Mouse (Mus musculus) hindbrain, embryonic 15.5 days (tissue): ENCODE data around the gene Dlgap1. TPM values are rescaled to one million over a fixed set of nuclear protein-coding genes. Genes with fewer than 3 reads are reported as not detected.

Experiments used
- ATAC-seq: fragments of 200-750 bp; cut with Nextera tagmentation; 2 replicates; pipeline ENCODE4 v1.8.0; 2017; ENCODE audit warnings: low read depth, moderate number of reproducible peaks, moderate TSS enrichment; ENCODE audit not compliant: low FRiP score
- H3K27ac ChIP-seq: fragments of 300-500 bp; sonication (generic); replicated peaks from 2 replicates; pipeline ENCODE4 v1.5.1; 2015; ENCODE audit warnings: mild to moderate bottlenecking, inconsistent platforms
- H3K27me3 ChIP-seq: fragments of 300-500 bp; sonication (generic); 2 replicates; pipeline ENCODE4 v1.6.1; 2015; ENCODE audit warnings: control low read depth, inconsistent platforms
- H3K36me3 ChIP-seq: fragments of 300-500 bp; sonication (generic); 2 replicates; pipeline ENCODE4 v1.6.1; 2015; ENCODE audit warnings: control low read depth, inconsistent platforms
- H3K4me1 ChIP-seq: fragments of 300-500 bp; sonication (generic); replicated peaks from 2 replicates; pipeline ENCODE4 v1.6.1; 2015; ENCODE audit warnings: control low read depth, inconsistent platforms
- H3K4me2 ChIP-seq: fragments of 300-500 bp; sonication (generic); 2 replicates; pipeline ENCODE4 v1.6.1; 2015; ENCODE audit warnings: moderate library complexity, mild to moderate bottlenecking, inconsistent platforms
- H3K4me3 ChIP-seq: fragments of 300-500 bp; sonication (generic); 2 replicates; pipeline ENCODE4 v1.5.1; 2015; ENCODE audit warnings: mild to moderate bottlenecking, inconsistent platforms
- H3K9ac ChIP-seq: fragments of 300-500 bp; sonication (generic); 2 replicates; pipeline ENCODE4 v1.6.1; 2015; ENCODE audit warnings: inconsistent platforms
- H3K9me3 ChIP-seq: fragments of 300-500 bp; sonication (generic); 2 replicates; pipeline ENCODE4 v1.6.1; 2016; ENCODE audit warnings: control low read depth, inconsistent platforms
- WGBS: fragments of 180-500 bp; shearing (Covaris S2); methylation state at CpG from one replicate; pipeline ENCODE4 v1.1.7; 2015; 5-methylcytosine and 5-hydroxymethylcytosine counted together
- polyA plus RNA-seq: library from polyadenylated mRNA; unstranded; fragments of >200 nt; fragmentation: Nextera tagmentation; extraction: Ambion mirVana; gene quantifications from 2 replicates; pipeline ENCODE4 v1.2.1, GENCODE M21; 2015

Dlgap1 gene
- polyA plus RNA-seq, 1 experiment from 2014 or later = 39.5 TPM

DNA sequence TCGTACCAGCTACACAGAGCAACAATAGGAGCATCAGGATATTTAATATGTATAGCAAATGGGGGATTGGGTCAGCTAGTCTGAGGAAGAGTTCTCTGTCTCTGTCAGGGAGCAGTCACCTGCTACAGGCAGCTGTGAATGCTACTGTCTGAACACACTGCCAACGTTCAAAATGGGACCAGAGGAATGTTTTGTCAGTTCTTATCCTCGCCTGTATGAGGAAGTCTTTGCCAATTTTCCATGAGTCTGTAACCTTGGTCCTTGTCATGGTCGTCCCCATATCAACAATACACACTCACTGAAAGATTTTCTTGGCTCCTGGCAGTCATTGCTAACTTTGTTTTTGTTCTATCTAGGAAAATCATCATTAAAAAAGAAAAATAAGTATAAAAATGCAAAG lies 51.5 kb downstream of the Dlgap1 start:
- Histone ChIP-seq H3K4me3 (no peak overlapping the region), H3K9me3 (no peaks in the 10 kb centered on the region), H3K4me2 (no peak overlapping the region), H3K27me3 (no peaks in the 10 kb centered on the region), H3K9ac (no peak overlapping the region), H3K4me1 (no peaks in the 10 kb centered on the region), H3K36me3 (no peaks in the 10 kb centered on the region), H3K27ac (no peak overlapping the region)
- ATAC-seq = no peak
- whole genome bisulfite sequencing = 75% methylated on average over 4 of the region's 4 CpGs

DNA sequence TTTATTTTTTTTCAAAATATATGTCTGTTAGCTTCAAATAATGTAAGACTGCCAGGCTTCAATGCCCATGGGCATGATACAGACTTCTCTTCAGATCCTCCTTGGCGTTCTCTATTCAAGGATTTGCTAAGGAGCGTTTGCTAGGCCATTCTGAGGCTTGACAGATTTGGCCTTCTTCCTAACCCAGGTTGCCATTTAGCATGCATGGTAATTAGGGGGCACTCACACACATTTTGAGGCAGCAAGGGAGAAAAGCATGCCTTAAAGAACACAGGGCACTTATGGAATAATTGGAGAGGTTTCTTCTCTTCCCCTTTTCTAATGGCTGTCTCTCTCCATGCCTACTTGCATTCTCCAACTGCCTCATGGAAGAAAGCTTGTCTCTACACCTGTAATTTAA lies 53.7 kb downstream of the Dlgap1 start:
- no peaks in the 10 kb centered on the region for H3K27me3 ChIP-seq
- H3K27ac ChIP-seq = no peak overlapping the region
- ATAC-seq = no peak
- no peaks in the 10 kb centered on the region for H3K36me3 ChIP-seq
- no peak overlapping the region for H3K9ac ChIP-seq
- H3K4me3 ChIP-seq = no peak overlapping the region
- no peaks in the 10 kb centered on the region for H3K4me1 ChIP-seq
- H3K4me2 ChIP-seq = no peak overlapping the region
- WGBS = 47% methylated on average over 2 of the region's 2 CpGs
- H3K9me3 ChIP-seq = no peaks in the 10 kb centered on the region

- WGBS = 66% methylated on average over 2 of the region's 2 CpGs
- no peak overlapping the region; the same call in 1 of the 2 replicates for H3K27ac ChIP-seq
- ATAC-seq = no peak; the same call in 1 of the 2 replicates
Observed at GRCm38 (mm10) chr17:70034862-70035261, 66.0 kb downstream of the Dlgap1 start.

DNA sequence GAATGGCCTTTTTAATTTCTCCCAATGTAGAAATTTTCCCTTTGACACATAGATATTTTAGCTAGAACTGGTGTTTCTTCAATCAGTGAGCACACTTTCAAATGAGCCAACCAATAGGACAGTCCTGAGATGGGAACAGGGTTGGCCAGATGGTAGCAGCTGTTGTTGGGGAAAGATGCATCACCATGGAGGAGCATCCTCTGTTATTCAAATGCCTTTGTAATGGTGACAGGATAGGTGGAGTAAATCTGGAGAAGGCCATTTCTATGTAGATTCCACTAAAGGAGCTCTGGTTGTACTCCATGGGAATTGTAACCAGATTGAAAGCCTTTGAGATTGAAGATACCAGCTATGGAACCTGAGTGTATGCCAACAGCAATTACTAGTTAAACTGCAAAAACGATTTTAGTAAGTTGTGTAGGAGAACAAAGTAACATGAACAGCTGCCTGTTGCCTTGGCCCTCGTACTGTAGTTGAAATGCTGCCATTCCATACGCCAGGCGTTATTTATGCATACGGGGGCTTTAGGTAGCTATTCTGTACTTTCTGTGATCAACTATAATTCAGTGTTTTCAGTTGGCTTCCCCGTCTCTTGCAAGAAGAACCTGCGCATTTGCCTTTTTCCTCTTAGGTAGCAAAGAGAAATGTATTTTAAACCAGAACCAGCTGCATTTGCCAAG lies 72.0 kb downstream of the Dlgap1 start:
- WGBS = 77% methylated on average over 7 of the region's 7 CpGs
- H3K27me3 ChIP-seq = no peaks in the 10 kb centered on the region

More at GRCm38 (mm10) chr17:70034862-70035261, 66.0 kb downstream of the Dlgap1 start:
- peaks cover 6% of the 10 kb centered on the region; the same call in 1 of the 2 replicates for H3K4me1 ChIP-seq
- H3K27me3 ChIP-seq = no peaks in the 10 kb centered on the region
- H3K4me2 ChIP-seq = no peak overlapping the region
- no peak overlapping the region for H3K4me3 ChIP-seq
- H3K36me3 ChIP-seq = no peaks in the 10 kb centered on the region
- H3K9me3 ChIP-seq = no peaks in the 10 kb centered on the region
- H3K9ac ChIP-seq = no peak overlapping the region

GRCm38 (mm10) chr17:70068281-70068680 lies 99.4 kb downstream of the Dlgap1 start:
- Histone ChIP-seq H3K4me2 (no peak overlapping the region), H3K36me3 (no peaks in the 10 kb centered on the region), H3K27me3 (no peaks in the 10 kb centered on the region), H3K9ac (no peak overlapping the region), H3K4me3 (no peak overlapping the region), H3K4me1 (0 out of 2 replicates have a peak, but pooled peaks cover 3% of the 10 kb centered on the region), H3K27ac (no peak overlapping the region), H3K9me3 (no peaks in the 10 kb centered on the region)
- 92% methylated on average over 6 of the region's 6 CpGs for WGBS
- no peak for ATAC-seq

More for the DNA sequence above, 72.0 kb downstream of the Dlgap1 start:
- no peak overlapping the region for H3K27ac ChIP-seq
- no peak overlapping the region for H3K9ac ChIP-seq
- no peaks in the 10 kb centered on the region for H3K9me3 ChIP-seq
- H3K4me1 ChIP-seq = no peaks in the 10 kb centered on the region
- H3K36me3 ChIP-seq = no peaks in the 10 kb centered on the region
- no peak overlapping the region for H3K4me3 ChIP-seq
- no peak overlapping the region for H3K4me2 ChIP-seq
- ATAC-seq = no peak

DNA sequence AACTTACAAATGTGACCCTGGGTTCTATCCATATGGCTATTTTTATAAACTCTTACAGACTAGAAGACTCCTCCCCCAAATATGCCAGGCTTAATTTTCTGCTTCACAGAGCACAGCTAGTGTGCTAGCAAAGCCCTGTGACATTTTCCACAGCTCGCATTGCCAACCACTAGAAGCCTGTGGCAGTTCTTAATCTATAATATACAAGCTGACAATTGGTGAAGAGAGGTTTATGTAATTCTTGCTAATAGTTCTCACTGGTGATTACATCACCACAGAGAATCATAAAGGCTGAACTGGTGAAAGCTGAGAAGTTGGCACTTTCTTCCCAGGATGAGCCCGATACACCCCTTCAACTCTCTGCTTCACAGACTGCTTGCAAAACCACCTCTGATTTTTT lies 103.2 kb downstream of the Dlgap1 start:
- Histone ChIP-seq H3K27ac (peak overlapping the region; percentile 34; the same call in 1 of the 2 replicates), H3K36me3 (no peaks in the 10 kb centered on the region), H3K4me2 (no peak overlapping the region), H3K4me1 (0 out of 2 replicates have a peak, but pooled peaks cover 3% of the 10 kb centered on the region), H3K9me3 (no peaks in the 10 kb centered on the region), H3K9ac (no peak overlapping the region), H3K27me3 (no peaks in the 10 kb centered on the region), H3K4me3 (no peak overlapping the region)
- peak; percentile 73; the same call in 1 of the 2 replicates for ATAC-seq
- 39% methylated on average over 2 of the region's 2 CpGs for WGBS

GRCm38 (mm10) chr17:70088220-70088619 lies 119.3 kb downstream of the Dlgap1 start:
- no peak for ATAC-seq
- Histone ChIP-seq H3K36me3 (no peaks in the 10 kb centered on the region), H3K4me2 (no peak overlapping the region), H3K9ac (no peak overlapping the region), H3K27ac (no peak overlapping the region), H3K9me3 (no peaks in the 10 kb centered on the region), H3K27me3 (no peaks in the 10 kb centered on the region), H3K4me1 (no peaks in the 10 kb centered on the region), H3K4me3 (no peak overlapping the region)
- 93% methylated on average over 4 of the region's 4 CpGs for WGBS

- H3K27ac ChIP-seq = no peak overlapping the region
- no peaks in the 10 kb centered on the region for H3K9me3 ChIP-seq
- H3K4me2 ChIP-seq = no peak overlapping the region
- ATAC-seq = no peak
- WGBS = 93% methylated on average over 2 of the region's 2 CpGs
- no peak overlapping the region for H3K4me3 ChIP-seq
- no peaks in the 10 kb centered on the region for H3K27me3 ChIP-seq
- H3K36me3 ChIP-seq = no peaks in the 10 kb centered on the region
- H3K4me1 ChIP-seq = no peaks in the 10 kb centered on the region
- no peak overlapping the region for H3K9ac ChIP-seq
Observed at GRCm38 (mm10) chr17:70090737-70091136, 121.9 kb downstream of the Dlgap1 start.

GRCm38 (mm10) chr17:70129151-70129550 lies 160.3 kb downstream of the Dlgap1 start:
- Histone ChIP-seq H3K4me3 (no peak overlapping the region), H3K36me3 (no peaks in the 10 kb centered on the region), H3K9ac (no peak overlapping the region), H3K27me3 (no peaks in the 10 kb centered on the region), H3K27ac (no peak overlapping the region), H3K4me1 (no peaks in the 10 kb centered on the region), H3K4me2 (no peak overlapping the region), H3K9me3 (no peaks in the 10 kb centered on the region)
- WGBS = 80% methylated on average over 2 of the region's 2 CpGs
- ATAC-seq = no peak

DNA sequence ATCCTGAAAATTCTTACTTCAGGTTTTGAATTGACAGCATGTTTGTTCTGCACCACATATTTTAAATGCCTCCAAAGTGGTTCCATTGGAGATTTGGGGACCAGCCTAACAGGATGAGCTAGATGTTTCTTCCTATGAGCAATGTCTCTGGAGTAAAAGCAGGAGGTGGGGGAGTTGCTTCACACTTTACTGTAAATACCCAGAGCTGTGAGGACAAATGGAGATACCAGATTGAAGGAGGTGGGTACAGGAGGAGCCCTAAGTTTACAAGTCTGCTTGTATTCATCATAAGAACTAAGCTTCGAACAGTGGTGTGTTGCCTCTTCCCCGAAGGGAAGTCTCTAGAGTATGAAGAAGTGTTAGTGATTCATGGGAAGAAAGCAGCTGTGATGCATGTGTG lies 201.0 kb downstream of the Dlgap1 start:
- H3K4me3 ChIP-seq = no peak overlapping the region
- ATAC-seq = no peak
- no peaks in the 10 kb centered on the region for H3K27me3 ChIP-seq

DNA sequence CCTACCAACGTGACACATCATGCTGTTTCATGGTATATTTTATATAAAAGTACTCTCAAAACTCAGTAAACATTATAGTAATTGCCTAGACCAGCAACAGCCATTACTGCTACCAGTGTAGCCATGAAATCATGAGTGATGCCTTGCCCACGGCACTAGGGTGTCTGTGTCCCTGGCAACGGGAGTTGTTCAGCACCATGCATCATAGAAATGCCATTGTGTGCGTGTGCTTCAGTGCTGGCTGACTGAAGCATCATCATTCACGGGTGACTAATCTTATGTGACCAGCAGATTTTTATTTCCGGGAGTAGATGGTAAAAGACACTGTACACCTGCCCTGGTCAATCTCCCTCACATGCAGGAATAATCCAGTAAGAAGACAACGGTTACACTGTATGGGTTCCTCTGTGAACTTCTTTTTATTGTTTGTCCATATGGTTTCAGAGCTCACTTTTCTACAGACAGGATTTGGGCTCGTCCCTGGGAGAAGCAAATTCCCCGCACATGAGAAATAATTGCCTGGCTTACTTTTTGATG lies 203.7 kb downstream of the Dlgap1 start:
- H3K36me3 ChIP-seq = no peaks in the 10 kb centered on the region
- no peak overlapping the region for H3K4me3 ChIP-seq
- 69% methylated on average over 9 of the region's 9 CpGs for WGBS
- H3K9ac ChIP-seq = no peak overlapping the region
- ATAC-seq = no peak
- H3K27me3 ChIP-seq = no peaks in the 10 kb centered on the region
- H3K4me1 ChIP-seq = no peaks in the 10 kb centered on the region
- H3K4me2 ChIP-seq = no peak overlapping the region
- H3K9me3 ChIP-seq = no peaks in the 10 kb centered on the region
- no peak overlapping the region for H3K27ac ChIP-seq

More for the DNA sequence above, 201.0 kb downstream of the Dlgap1 start:
- H3K9me3 ChIP-seq = no peaks in the 10 kb centered on the region
- H3K36me3 ChIP-seq = no peaks in the 10 kb centered on the region
- H3K27ac ChIP-seq = no peak overlapping the region
- no peaks in the 10 kb centered on the region for H3K4me1 ChIP-seq
- no peak overlapping the region for H3K9ac ChIP-seq
- 92% methylated on average over 2 of the region's 2 CpGs for WGBS
- no peak overlapping the region for H3K4me2 ChIP-seq

- no peaks in the 10 kb centered on the region for H3K9me3 ChIP-seq
- no peak overlapping the region for H3K9ac ChIP-seq
- H3K27me3 ChIP-seq = no peaks in the 10 kb centered on the region
- H3K36me3 ChIP-seq = no peaks in the 10 kb centered on the region
- 90% methylated on average over 6 of the region's 6 CpGs for WGBS
- no peak overlapping the region for H3K4me2 ChIP-seq
- H3K4me1 ChIP-seq = no peaks in the 10 kb centered on the region
- ATAC-seq = no peak
- no peak overlapping the region for H3K4me3 ChIP-seq
- no peak overlapping the region for H3K27ac ChIP-seq
Observed at GRCm38 (mm10) chr17:70173916-70174315, 205.0 kb downstream of the Dlgap1 start.
